Mouse (Mus musculus): ENCODE data around the gene Xiap. TPM values are rescaled to one million over a fixed set of nuclear protein-coding genes. Genes with fewer than 3 reads are reported as not detected.

Gene Xiap
- total RNA-seq, 1 experiment: 22.2 TPM

- Histone ChIP-seq H3K9me3 (ENCODE audit: control insufficient read depth, insufficient read depth, low read depth, low read length) (no peaks in the 10 kb centered on the region), H3K27ac (ENCODE audit: insufficient read depth, low read depth, low read length, poor library complexity, severe bottlenecking) (no peak overlapping the region), H3K4me3 (ENCODE audit: insufficient read depth in 1 of 2, low read depth in 1 of 2, low read length in 2 of 2, poor library complexity in 1 of 2, severe bottlenecking in 1 of 2) (peak overlapping the region in 1 of 2 experiments; percentile 72; a peak in 1 of 4 replicates), H3K4me1 (ENCODE audit: control insufficient read depth in 2 of 2, insufficient read depth in 2 of 2, low read length in 2 of 2, poor library complexity in 1 of 2) (no peaks in the 10 kb centered on the region; a peak in 1 of 4 replicates), H3K36me3 (ENCODE audit: control insufficient read depth, insufficient read depth, low read length, poor library complexity, severe bottlenecking) (no peaks in the 10 kb centered on the region), H3K9ac (ENCODE audit: insufficient read depth, low read depth, low read length, poor library complexity, severe bottlenecking) (no peak overlapping the region)
- TF ChIP-seq MAFK (IDR thresholded peaks at IDR 0.05; ENCODE audit: insufficient read depth, low read depth, low read length) (no peak), ZNF384 (IDR thresholded peaks at IDR 0.05; ENCODE audit: low read depth, low read length) (no peak), HCFC1 (IDR thresholded peaks at IDR 0.05; ENCODE audit: borderline replicate concordance, insufficient read depth, low read length) (no peak), CHD2 (IDR thresholded peaks at IDR 0.05; ENCODE audit: low read depth, low read length) (no peak), ZC3H11A (IDR thresholded peaks at IDR 0.05; ENCODE audit: borderline replicate concordance, low read depth, low read length) (no peak)
- in situ Hi-C loops (cut with MboI; ENCODE audit: low sequenced_read_pairs in 2 of 2, unreplicated experiment in 2 of 2): no loop called here
- DNase-seq (ENCODE audit: low read depth, low spot score): no peak
Observed at GRCm38 (mm10) chrX:42148016-42148451, 88.6 kb downstream of the Xiap start.

- Histone ChIP-seq H3K9me3 (ENCODE audit: control insufficient read depth, insufficient read depth, low read depth, low read length) (no peaks in the 10 kb centered on the region), H3K36me3 (ENCODE audit: control insufficient read depth, insufficient read depth, low read length, poor library complexity, severe bottlenecking) (no peaks in the 10 kb centered on the region), H3K9ac (ENCODE audit: insufficient read depth, low read depth, low read length, poor library complexity, severe bottlenecking) (peak within 1 kb of the TSS; percentile 100), H3K4me3 (ENCODE audit: insufficient read depth in 1 of 2, low read depth in 1 of 2, low read length in 2 of 2, poor library complexity in 1 of 2, severe bottlenecking in 1 of 2) (peak within 1 kb of the TSS; percentile 74 to 86), H3K4me1 (ENCODE audit: control insufficient read depth in 2 of 2, insufficient read depth in 2 of 2, low read length in 2 of 2, poor library complexity in 1 of 2) (no peaks in the 10 kb centered on the region; a peak in 1 of 4 replicates), H3K27ac (ENCODE audit: insufficient read depth, low read depth, low read length, poor library complexity, severe bottlenecking) (peak within 1 kb of the TSS; percentile 93)
- in situ Hi-C loops (cut with MboI; ENCODE audit: low sequenced_read_pairs in 2 of 2, unreplicated experiment in 2 of 2): no loop called here
- DNase-seq (ENCODE audit: low read depth, low spot score): peak; percentile 42
- TF ChIP-seq ZC3H11A (IDR thresholded peaks at IDR 0.05; ENCODE audit: borderline replicate concordance, low read depth, low read length) (0 out of 2 replicates have a peak, but pooled peaks have one; percentile 6), ZNF384 (IDR thresholded peaks at IDR 0.05; ENCODE audit: low read depth, low read length) (peak; percentile 90), HCFC1 (IDR thresholded peaks at IDR 0.05; ENCODE audit: borderline replicate concordance, insufficient read depth, low read length) (no peak)
Observed at GRCm38 (mm10) chrX:42148788-42149556, 89.5 kb downstream of the Xiap start, which contains the start of gene Stag2. TSS of gene Stag2 (plus strand) at chrX:42149317.

- Histone ChIP-seq H3K4me1 (ENCODE audit: control insufficient read depth in 2 of 2, insufficient read depth in 2 of 2, low read length in 2 of 2, poor library complexity in 1 of 2) (no peaks in the 10 kb centered on the region; a peak in 1 of 4 replicates), H3K9ac (ENCODE audit: insufficient read depth, low read depth, low read length, poor library complexity, severe bottlenecking) (peak overlapping the region; percentile 100), H3K27ac (ENCODE audit: insufficient read depth, low read depth, low read length, poor library complexity, severe bottlenecking) (peak overlapping the region; percentile 93), H3K36me3 (ENCODE audit: control insufficient read depth, insufficient read depth, low read length, poor library complexity, severe bottlenecking) (no peaks in the 10 kb centered on the region), H3K4me3 (ENCODE audit: insufficient read depth in 1 of 2, low read depth in 1 of 2, low read length in 2 of 2, poor library complexity in 1 of 2, severe bottlenecking in 1 of 2) (peak overlapping the region; percentile 74 to 86), H3K9me3 (ENCODE audit: control insufficient read depth, insufficient read depth, low read depth, low read length) (no peaks in the 10 kb centered on the region)
- no peak for TF ChIP-seq MAFK (IDR thresholded peaks at IDR 0.05; ENCODE audit: insufficient read depth, low read depth, low read length)
- no peak for TF ChIP-seq HCFC1 (IDR thresholded peaks at IDR 0.05; ENCODE audit: borderline replicate concordance, insufficient read depth, low read length)
- TF ChIP-seq CHD2 (IDR thresholded peaks at IDR 0.05; ENCODE audit: low read depth, low read length): no peak
- TF ChIP-seq ZNF384 (IDR thresholded peaks at IDR 0.05; ENCODE audit: low read depth, low read length): no peak
- TF ChIP-seq ZC3H11A (IDR thresholded peaks at IDR 0.05; ENCODE audit: borderline replicate concordance, low read depth, low read length): no peak
- in situ Hi-C loops (cut with MboI; ENCODE audit: low sequenced_read_pairs in 2 of 2, unreplicated experiment in 2 of 2): no loop called here
- no peak for DNase-seq (ENCODE audit: low read depth, low spot score)
Observed at GRCm38 (mm10) chrX:42149557-42150345, 90.3 kb downstream of the Xiap start.

- in situ Hi-C loops (cut with MboI; ENCODE audit: low sequenced_read_pairs in 2 of 2, unreplicated experiment in 2 of 2): no loop called here
- Histone ChIP-seq H3K27ac (ENCODE audit: insufficient read depth, low read depth, low read length, poor library complexity, severe bottlenecking) (peak overlapping the region; percentile 93), H3K36me3 (ENCODE audit: control insufficient read depth, insufficient read depth, low read length, poor library complexity, severe bottlenecking) (no peaks in the 10 kb centered on the region), H3K9ac (ENCODE audit: insufficient read depth, low read depth, low read length, poor library complexity, severe bottlenecking) (peak overlapping the region; percentile 100), H3K9me3 (ENCODE audit: control insufficient read depth, insufficient read depth, low read depth, low read length) (no peaks in the 10 kb centered on the region), H3K4me1 (ENCODE audit: control insufficient read depth in 2 of 2, insufficient read depth in 2 of 2, low read length in 2 of 2, poor library complexity in 1 of 2) (no peaks in the 10 kb centered on the region; a peak in 1 of 4 replicates), H3K4me3 (ENCODE audit: insufficient read depth in 1 of 2, low read depth in 1 of 2, low read length in 2 of 2, poor library complexity in 1 of 2, severe bottlenecking in 1 of 2) (peak overlapping the region; percentile 74 to 86)
- TF ChIP-seq ZC3H11A (IDR thresholded peaks at IDR 0.05; ENCODE audit: borderline replicate concordance, low read depth, low read length): no peak
- no peak for TF ChIP-seq ZNF384 (IDR thresholded peaks at IDR 0.05; ENCODE audit: low read depth, low read length)
- TF ChIP-seq MAFK (IDR thresholded peaks at IDR 0.05; ENCODE audit: insufficient read depth, low read depth, low read length): no peak
- TF ChIP-seq HCFC1 (IDR thresholded peaks at IDR 0.05; ENCODE audit: borderline replicate concordance, insufficient read depth, low read length): no peak
- TF ChIP-seq CHD2 (IDR thresholded peaks at IDR 0.05; ENCODE audit: low read depth, low read length): no peak
- peak; percentile 61 for DNase-seq (ENCODE audit: low read depth, low spot score)
Observed at GRCm38 (mm10) chrX:42150346-42151023, 91.0 kb downstream of the Xiap start.
